Mouse (Mus musculus): ENCODE data around the gene Ece1.

DNA sequence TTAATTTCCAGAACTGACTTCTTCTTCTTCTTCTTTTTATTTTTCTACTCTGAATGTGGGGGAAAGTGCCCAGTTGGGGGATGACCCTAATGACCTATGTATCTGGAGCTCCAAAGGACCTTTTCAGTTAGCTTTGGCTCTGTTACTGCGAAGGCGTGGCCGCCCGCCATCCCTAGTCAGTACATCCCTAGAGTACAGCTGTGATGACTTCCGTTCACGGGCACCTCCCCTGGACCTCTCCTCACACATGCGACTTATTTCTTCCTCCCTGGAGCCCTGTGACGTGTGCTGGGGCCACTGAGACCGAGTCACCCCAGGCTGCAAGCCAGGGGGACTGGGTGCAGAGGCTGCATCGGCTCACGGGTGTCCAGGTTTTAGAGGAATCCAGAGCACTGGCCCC lies 59.5 kb downstream of the Ece1 start:
- TF ChIP-seq POLR2A (IDR thresholded peaks at IDR 0.05; ENCODE audit: control insufficient read depth in 1 of 2, insufficient read depth in 1 of 2, low read depth in 1 of 2, low read length in 2 of 2, poor library complexity in 1 of 2) (no peak), RAD21 (IDR thresholded peaks at IDR 0.05; ENCODE audit: low read depth, low read length) (no peak), SIN3A (IDR thresholded peaks at IDR 0.05; ENCODE audit: low read length) (no peak), EP300 (IDR thresholded peaks at IDR 0.05; ENCODE audit: low read depth in 1 of 2, low read length in 2 of 2) (no peak), TAL1 (IDR thresholded peaks at IDR 0.05; ENCODE audit: low read length) (no peak), MYC (IDR thresholded peaks at IDR 0.05; ENCODE audit: low read depth, low read length) (no peak), CTCF (IDR thresholded peaks at IDR 0.05 in 2 of 3, conservative IDR thresholded peaks at IDR 0.05 in 1 of 3; ENCODE audit: control insufficient read depth in 1 of 3, insufficient read depth in 1 of 3, low read depth in 2 of 3, low read length in 3 of 3, poor library complexity in 1 of 3, severe bottlenecking in 1 of 3) (no peak), CHD2 (IDR thresholded peaks at IDR 0.05; ENCODE audit: low read length) (no peak), ETS1 (IDR thresholded peaks at IDR 0.05; ENCODE audit: low read depth, low read length) (no peak), BHLHE40 (IDR thresholded peaks at IDR 0.05; ENCODE audit: borderline replicate concordance, low read depth, low read length) (no peak), KAT2A (conservative IDR thresholded peaks at IDR 0.05; ENCODE audit: low read depth, low read length) (no peak), ELF1 (IDR thresholded peaks at IDR 0.05; ENCODE audit: low read depth, low read length) (no peak), TBP (IDR thresholded peaks at IDR 0.05; ENCODE audit: low read depth, low read length) (no peak), JUND (IDR thresholded peaks at IDR 0.05; ENCODE audit: low read depth, low read length) (no peak)
